Mouse (Mus musculus) hindbrain, embryonic 13.5 days (tissue): Measurements from ENCODE around the gene Sypl2. TPM values are rescaled to one million over a fixed set of nuclear protein-coding genes. Genes with fewer than 3 reads are reported as not detected.

Source experiments
- ATAC-seq: fragments of 200-750 bp; cut with Nextera tagmentation; 2 replicates; pipeline ENCODE4 v1.8.0; 2017; ENCODE audit warnings: moderate TSS enrichment; ENCODE audit not compliant: low FRiP score
- H3K27ac ChIP-seq: fragments of 300-500 bp; sonication (generic); 2 replicates; pipeline ENCODE4 v1.5.1; 2015; ENCODE audit warnings: inconsistent platforms, mild to moderate bottlenecking, moderate library complexity
- H3K27me3 ChIP-seq: fragments of 300-500 bp; sonication (generic); 2 replicates; pipeline ENCODE4 v1.6.1; 2015; ENCODE audit warnings: mild to moderate bottlenecking, inconsistent platforms
- H3K36me3 ChIP-seq: fragments of 300-500 bp; sonication (generic); 2 replicates; pipeline ENCODE4 v1.6.1; 2015; ENCODE audit warnings: mild to moderate bottlenecking, inconsistent platforms
- H3K4me1 ChIP-seq: fragments of 300-500 bp; sonication (generic); replicated peaks from 2 replicates; pipeline ENCODE4 v1.6.1; 2015; ENCODE audit warnings: inconsistent platforms
- H3K4me2 ChIP-seq: fragments of 300-500 bp; sonication (generic); 2 replicates; pipeline ENCODE4 v1.6.1; 2015; ENCODE audit warnings: inconsistent platforms, mild to moderate bottlenecking, moderate library complexity
- H3K4me3 ChIP-seq: fragments of 300-500 bp; sonication (generic); 2 replicates; pipeline ENCODE4 v1.5.1; 2015; ENCODE audit warnings: mild to moderate bottlenecking, inconsistent platforms
- H3K9ac ChIP-seq: fragments of 300-500 bp; sonication (generic); 2 replicates; pipeline ENCODE4 v1.6.1; 2015; ENCODE audit warnings: mild to moderate bottlenecking, inconsistent platforms
- H3K9me3 ChIP-seq: fragments of 300-500 bp; sonication (generic); 2 replicates; pipeline ENCODE4 v1.6.1; 2016; ENCODE audit warnings: inconsistent platforms
- WGBS: fragments of 180-500 bp; shearing (Covaris S2); methylation state at CpG from one replicate; pipeline ENCODE4 v1.1.7; 2015; 5-methylcytosine and 5-hydroxymethylcytosine counted together
- polyA plus RNA-seq: library from polyadenylated mRNA; unstranded; fragments of >200 nt; fragmentation: Nextera tagmentation; extraction: Ambion mirVana; gene quantifications from 2 replicates; pipeline ENCODE4 v1.2.1, GENCODE M21; 2015

Gene Sypl2
- polyA plus RNA-seq, 1 experiment from 2014 or later, result 0.34 TPM

GRCm38 (mm10) chr3:108186098-108187047, 40.1 kb downstream of the Sypl2 start, which contains the start of gene Amigo1:
Amigo1 (plus strand) TSS chr3:108186335.
- peak within 1 kb of the TSS; percentile 91 for H3K4me2 ChIP-seq
- 1% methylated on average over 75 of the region's 100 CpGs for WGBS
- peak within 1 kb of the TSS; percentile 89 for H3K9ac ChIP-seq
- H3K4me3 ChIP-seq, result peak within 1 kb of the TSS; percentile 76
- H3K4me1 ChIP-seq, result peaks cover 48% of the 10 kb centered on the region
- H3K36me3 ChIP-seq, result peaks cover 25% of the 10 kb centered on the region
- ATAC-seq, result peak; percentile 77
- peaks cover 8% of the 10 kb centered on the region; the same call in 1 of the 2 replicates for H3K27me3 ChIP-seq
- no peaks in the 10 kb centered on the region for H3K9me3 ChIP-seq
- H3K27ac ChIP-seq, result peak within 1 kb of the TSS; percentile 78

- H3K9ac ChIP-seq, result peak overlapping the region; percentile 89; the same call in 1 of the 2 replicates
- H3K4me3 ChIP-seq, result peak overlapping the region; percentile 76
- WGBS, result 4% methylated on average over 16 of the region's 16 CpGs
- H3K27ac ChIP-seq, result no peak overlapping the region
- ATAC-seq, result 0 out of 2 replicates have a peak, but pooled peaks have one; percentile 37
- H3K4me1 ChIP-seq, result peaks cover 45% of the 10 kb centered on the region
- H3K36me3 ChIP-seq, result peaks cover 23% of the 10 kb centered on the region
- H3K4me2 ChIP-seq, result peak overlapping the region; percentile 91
- H3K27me3 ChIP-seq, result peaks cover 8% of the 10 kb centered on the region; the same call in 1 of the 2 replicates
- no peaks in the 10 kb centered on the region for H3K9me3 ChIP-seq
These were observed 40.9 kb downstream of the Sypl2 start for GRCm38 (mm10) chr3:108185460-108186097.

GRCm38 (mm10) chr3:108184742-108185141, 41.7 kb downstream of the Sypl2 start:
- ATAC-seq, result no peak
- Histone ChIP-seq H3K9ac (no peak overlapping the region), H3K4me1 (peaks cover 37% of the 10 kb centered on the region), H3K27me3 (peaks cover 8% of the 10 kb centered on the region; the same call in 1 of the 2 replicates), H3K36me3 (peaks cover 15% of the 10 kb centered on the region), H3K9me3 (no peaks in the 10 kb centered on the region), H3K27ac (no peak overlapping the region), H3K4me2 (no peak overlapping the region), H3K4me3 (no peak overlapping the region)
- 74% methylated on average over 3 of the region's 3 CpGs for WGBS

- Histone ChIP-seq H3K9ac (no peak overlapping the region), H3K27ac (no peak overlapping the region), H3K36me3 (no peaks in the 10 kb centered on the region), H3K27me3 (peaks cover 5% of the 10 kb centered on the region; the same call in 1 of the 2 replicates), H3K4me3 (no peak overlapping the region), H3K4me1 (peaks cover 10% of the 10 kb centered on the region), H3K4me2 (no peak overlapping the region), H3K9me3 (no peaks in the 10 kb centered on the region)
- no peak for ATAC-seq
- WGBS, result 48% methylated on average over 2 of the region's 2 CpGs
These were observed 45.9 kb downstream of the Sypl2 start for GRCm38 (mm10) chr3:108180514-108180913.

- H3K4me1 ChIP-seq, result peaks cover 22% of the 10 kb centered on the region
- H3K27me3 ChIP-seq, result no peaks in the 10 kb centered on the region
- no peaks in the 10 kb centered on the region for H3K36me3 ChIP-seq
- no peak overlapping the region for H3K27ac ChIP-seq
- no peaks in the 10 kb centered on the region for H3K9me3 ChIP-seq
- no peak overlapping the region for H3K9ac ChIP-seq
- 82% methylated on average over 7 of the region's 7 CpGs for whole genome bisulfite sequencing
- H3K4me3 ChIP-seq, result no peak overlapping the region
- ATAC-seq, result no peak
- no peak overlapping the region for H3K4me2 ChIP-seq
These were observed 47.4 kb downstream of the Sypl2 start for GRCm38 (mm10) chr3:108178756-108179715.

GRCm38 (mm10) chr3:108174672-108175531, 51.5 kb downstream of the Sypl2 start:
- WGBS, result 18% methylated on average over 14 of the region's 14 CpGs

GRCm38 (mm10) chr3:108169199-108169598, 57.2 kb downstream of the Sypl2 start:
- H3K4me3 ChIP-seq, result no peak overlapping the region
- H3K27me3 ChIP-seq, result no peaks in the 10 kb centered on the region
- H3K9ac ChIP-seq, result 0 out of 2 replicates have a peak overlapping the region, but pooled peaks have one; percentile 24
- WGBS, result 35% methylated on average over 3 of the region's 3 CpGs
- no peak for ATAC-seq
- H3K27ac ChIP-seq, result peak overlapping the region; percentile 93; the same call in 1 of the 2 replicates
- no peaks in the 10 kb centered on the region for H3K9me3 ChIP-seq
- H3K4me2 ChIP-seq, result no peak overlapping the region
- H3K36me3 ChIP-seq, result no peaks in the 10 kb centered on the region
- H3K4me1 ChIP-seq, result peaks cover 52% of the 10 kb centered on the region

More at GRCm38 (mm10) chr3:108174672-108175531, 51.5 kb downstream of the Sypl2 start:
- Histone ChIP-seq H3K27me3 (no peaks in the 10 kb centered on the region), H3K4me2 (peak overlapping the region; percentile 32), H3K9ac (peak overlapping the region; percentile 56), H3K27ac (peak overlapping the region; percentile 90), H3K9me3 (no peaks in the 10 kb centered on the region), H3K4me1 (peaks cover 22% of the 10 kb centered on the region), H3K4me3 (no peak overlapping the region), H3K36me3 (no peaks in the 10 kb centered on the region)
- peak; percentile 89 for ATAC-seq

GRCm38 (mm10) chr3:108167499-108167898, 58.9 kb downstream of the Sypl2 start:
- no peaks in the 10 kb centered on the region for H3K36me3 ChIP-seq
- H3K4me3 ChIP-seq, result no peak overlapping the region
- no peak for ATAC-seq
- no peak overlapping the region for H3K4me2 ChIP-seq
- H3K27me3 ChIP-seq, result no peaks in the 10 kb centered on the region
- H3K4me1 ChIP-seq, result peaks cover 50% of the 10 kb centered on the region
- peak overlapping the region; percentile 93 for H3K27ac ChIP-seq
- 37% methylated on average over 14 of the region's 14 CpGs for WGBS
- peak overlapping the region; percentile 53 for H3K9ac ChIP-seq
- H3K9me3 ChIP-seq, result no peaks in the 10 kb centered on the region

- Histone ChIP-seq H3K9me3 (no peaks in the 10 kb centered on the region), H3K36me3 (no peaks in the 10 kb centered on the region), H3K9ac (0 out of 2 replicates have a peak overlapping the region, but pooled peaks have one; percentile 31), H3K27ac (peak overlapping the region; percentile 93), H3K27me3 (0 out of 2 replicates have a peak, but pooled peaks cover 1% of the 10 kb centered on the region), H3K4me1 (peaks cover 50% of the 10 kb centered on the region), H3K4me2 (no peak overlapping the region), H3K4me3 (no peak overlapping the region)
- 3% methylated on average over 9 of the region's 11 CpGs for WGBS
- ATAC-seq, result peak; percentile 63
These were observed 59.8 kb downstream of the Sypl2 start for GRCm38 (mm10) chr3:108166486-108167211.
